19 mouse cellular contexts compared by ENCODE assay signal in the genomic region with DNA sequence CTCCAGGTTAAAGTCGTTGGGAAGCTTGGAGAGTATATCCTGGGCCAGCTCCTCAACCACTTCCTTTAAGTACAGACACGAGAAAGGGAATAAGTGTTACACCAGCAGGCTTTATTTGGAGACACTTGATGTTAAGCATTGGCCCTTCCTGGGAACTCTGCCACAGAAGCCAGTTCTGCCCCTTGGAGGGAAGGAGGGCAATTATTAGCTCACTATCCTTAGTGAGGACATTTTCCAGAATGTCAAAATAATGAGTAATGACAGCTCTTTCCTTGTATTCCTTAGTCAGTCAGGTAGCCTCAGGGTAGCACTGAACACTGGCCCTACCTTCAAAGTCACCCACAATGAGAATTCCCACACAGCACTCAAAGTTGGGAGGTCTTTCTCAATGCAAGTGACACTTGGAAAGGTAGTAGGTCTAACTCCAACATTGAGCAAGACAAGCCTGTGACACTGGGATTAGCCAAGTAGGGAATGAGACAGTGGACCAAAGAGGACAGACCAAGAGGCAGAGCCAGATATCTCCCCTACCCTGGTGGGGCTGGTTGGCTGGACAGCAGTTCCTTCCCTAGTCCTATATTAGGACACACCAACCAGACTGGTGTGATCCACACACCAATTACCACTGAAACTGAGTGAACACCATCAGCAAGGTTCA. TPM values are rescaled to one million over a fixed set of nuclear protein-coding genes. Genes with fewer than 3 reads are reported as not detected.
DNase-seq lines count a peak whose midpoint lies in the region.
"Had no signal": no experiment of that assay in that cellular context is flagged by ENCODE, and none has a peak within 500 bp of the region (broad histone marks: within the 10 kb centered on the region; RNA-seq: fewer than 3 reads in every experiment).

No protein-coding gene starts in this region.

- peaks cover 8% of the 10 kb centered on the region; the same call in 1 of the 2 replicates for H3K4me1 ChIP-seq in brown adipose tissue, adult 24 weeks (ENCODE audit: control insufficient read depth, insufficient read depth, insufficient read length, low read length)
- H3K4me1 ChIP-seq: embryonic facial prominence, embryonic 13.5 days; forebrain, embryonic 13.5 days; heart, embryonic 12.5 days; hindbrain, embryonic 10.5 days; intestine, embryonic 15.5 days had no signal

- H3K4me3 ChIP-seq in brown adipose tissue, adult 24 weeks (ENCODE audit: insufficient read depth, low read depth, low read length), result no peak overlapping the region
- H3K4me3 ChIP-seq: embryonic facial prominence, embryonic 13.5 days; forebrain, embryonic 13.5 days; gastrocnemius, adult 2 months; heart, adult 2 months; heart, embryonic 12.5 days; hindbrain, embryonic 10.5 days; intestine, embryonic 15.5 days had no signal

- peak overlapping the region; percentile 96 for H3K27ac ChIP-seq in brown adipose tissue, adult 24 weeks (replicated peaks; ENCODE audit: low read depth, low read length)
- H3K27ac ChIP-seq: embryonic facial prominence, embryonic 13.5 days; forebrain, embryonic 13.5 days; gastrocnemius, adult 2 months; heart, adult 2 months; hindbrain, embryonic 10.5 days; hindbrain, embryonic 14.5 days; intestine, embryonic 15.5 days had no signal

- DNase-seq in heart, adult 11 months, result peak; percentile 80
- DNase-seq in heart, adult 8-10 months (ENCODE audit: low spot score), result no peak
- DNase-seq in lung, adult 18-20 months, result peak; percentile 8 to 36
- DNase-seq in lung, postnatal 14 days, result no peak
- DNase-seq in adipocyte (ENCODE audit: low spot score), result peak; percentile 68
- DNase-seq in left cerebral cortex, adult 9 months (ENCODE audit: low spot score in 2 of 2), result no peak
- DNase-seq: cerebellum, adult 18-20 months; cerebellum, adult 9-11 months; cerebellum, postnatal 36 days; gastrocnemius, adult 2 months; gastrocnemius, postnatal 25 days; heart, adult 2 months had no signal

RNA-seq across cellular contexts. Expression of gene Dcun1d3, which starts 32.8 kb away (rescaled TPM):
- 10 to 100 TPM in 3 of 4 experiments, 1 to 10 TPM in 1; 9.4 to 16.1 (median 14.2) TPM for total RNA-seq in heart, adult 8-10 months (2022)
- polyA plus RNA-seq in brown adipose tissue, adult 24 weeks (2012; ENCODE audit: insufficient read depth, insufficient read length, missing spikeins), result 18.4 and 21.7 TPM in 2 replicates

RNA-seq across cellular contexts. Expression of gene Lyrm1, which starts 33.3 kb away (rescaled TPM):
- 10 to 100 TPM in 2 of 4 experiments, 1 to 10 TPM in 2; 9.1 to 10.7 (median 10.0) TPM for total RNA-seq in heart, adult 8-10 months (2022)
- polyA plus RNA-seq in brown adipose tissue, adult 24 weeks (2012; ENCODE audit: insufficient read depth, insufficient read length, missing spikeins), result 11.7 and 17.5 TPM in 2 replicates

Comparison
In these comparisons a context has a peak if more than half of its experiments do, and no peak if none do; other contexts are left out.
1. DNase-seq: peak in heart, adult 11 months (single experiment), lung, adult 18-20 months (2 of 2) and adipocyte (single experiment); none in heart, adult 8-10 months (single experiment), lung, postnatal 14 days (single experiment) and left cerebral cortex, adult 9 months (0 of 2).